Mouse (Mus musculus) megakaryocyte progenitor cell, adult 5-6 weeks (primary cell): ENCODE data around the gene Gm4969. TPM values are rescaled to one million over a fixed set of nuclear protein-coding genes. Genes with fewer than 3 reads are reported as not detected.
"Not testable (repeated sequence)": the region's sequence is repeated elsewhere in the genome, so short reads cannot be mapped to it uniquely, and the experiment has no call there.

Experiments
- ATAC-seq: replicated peaks from 2 replicates; pipeline ENCODE4 v1.8.0; 2016; ENCODE audit warnings: mild to moderate bottlenecking, moderate TSS enrichment, inconsistent platforms; ENCODE audit not compliant: poor library complexity
- total RNA-seq, 2 experiments: library from RNA; stranded (forward) in 1 of 2; stranded (reverse) in 1 of 2; fragments of 157-497, 149-512 nt in 1 of 2; fragments of 200-1000 nt in 1 of 2; gene quantifications; 2 replicates each; pipeline versions ENCODE4 v1.2.3 to v1.2.4; 2015 to 2017

The Gm4969 gene
- 0.24 and 0.57 TPM in 2 replicates for total RNA-seq (2015)
- 0.03 and 0.42 TPM in 2 replicates for total RNA-seq (2017)

DNA sequence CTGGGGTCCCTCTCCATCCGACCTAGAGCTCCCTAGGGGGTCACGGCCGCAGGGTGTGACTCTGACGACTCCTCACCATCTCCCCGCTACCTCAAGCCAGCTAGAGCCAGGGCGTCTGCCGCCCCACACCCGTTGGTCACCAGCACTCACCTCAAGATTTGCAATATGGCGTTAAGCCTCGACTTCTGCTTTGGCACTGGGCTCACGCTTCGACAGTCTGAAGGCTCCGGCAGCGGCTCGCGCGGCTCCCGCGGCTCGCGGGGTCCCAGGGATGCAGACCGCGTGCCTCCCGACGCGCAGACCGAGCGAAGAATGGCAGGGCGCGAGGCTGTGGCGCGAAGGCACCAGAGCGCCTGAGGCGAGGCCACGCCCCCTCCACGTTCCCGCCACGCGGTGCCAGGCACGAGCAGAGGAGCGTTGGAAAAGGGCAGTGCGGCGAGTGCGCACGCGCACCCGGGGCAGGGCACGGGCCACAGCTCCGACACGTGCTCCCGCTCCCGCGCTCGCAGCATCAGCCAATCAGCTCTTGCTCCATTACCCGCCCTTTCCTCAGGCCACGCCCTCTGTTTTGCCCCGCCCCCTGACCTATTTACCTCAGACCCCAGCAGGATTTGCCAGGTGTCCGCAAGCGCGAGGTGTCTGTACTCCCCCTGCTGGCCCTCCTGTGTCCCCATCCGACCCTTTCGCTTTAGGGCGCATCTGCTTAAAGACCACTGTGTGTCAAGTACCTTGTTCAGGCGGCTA lies at the start of gene Gm4969:
TSS of gene Gm4969 (minus strand) at position 341 of the 744 bp plus-strand sequence.
- ATAC-seq = peak; percentile 23

DNA sequence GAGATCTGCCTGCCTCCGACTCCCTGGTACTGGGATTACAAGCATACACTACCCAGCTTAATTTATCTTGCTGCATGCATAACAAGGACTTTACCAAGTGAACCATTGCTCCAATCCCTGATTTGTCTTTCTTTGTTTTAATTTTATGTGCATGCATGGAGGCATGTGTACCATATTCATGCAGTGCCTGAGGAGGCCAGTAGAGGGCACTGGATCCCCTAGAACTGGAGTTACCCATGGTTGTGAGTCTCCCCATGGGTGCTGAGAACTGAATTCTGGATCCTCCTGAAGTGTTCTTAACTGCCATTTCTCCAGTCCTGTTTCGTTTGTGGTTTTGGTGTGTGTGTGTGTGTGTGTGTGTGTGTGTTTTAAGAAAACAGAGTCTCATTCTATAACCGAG lies 48.8 kb upstream of the Gm4969 start:
- ATAC-seq = no peak

DNA sequence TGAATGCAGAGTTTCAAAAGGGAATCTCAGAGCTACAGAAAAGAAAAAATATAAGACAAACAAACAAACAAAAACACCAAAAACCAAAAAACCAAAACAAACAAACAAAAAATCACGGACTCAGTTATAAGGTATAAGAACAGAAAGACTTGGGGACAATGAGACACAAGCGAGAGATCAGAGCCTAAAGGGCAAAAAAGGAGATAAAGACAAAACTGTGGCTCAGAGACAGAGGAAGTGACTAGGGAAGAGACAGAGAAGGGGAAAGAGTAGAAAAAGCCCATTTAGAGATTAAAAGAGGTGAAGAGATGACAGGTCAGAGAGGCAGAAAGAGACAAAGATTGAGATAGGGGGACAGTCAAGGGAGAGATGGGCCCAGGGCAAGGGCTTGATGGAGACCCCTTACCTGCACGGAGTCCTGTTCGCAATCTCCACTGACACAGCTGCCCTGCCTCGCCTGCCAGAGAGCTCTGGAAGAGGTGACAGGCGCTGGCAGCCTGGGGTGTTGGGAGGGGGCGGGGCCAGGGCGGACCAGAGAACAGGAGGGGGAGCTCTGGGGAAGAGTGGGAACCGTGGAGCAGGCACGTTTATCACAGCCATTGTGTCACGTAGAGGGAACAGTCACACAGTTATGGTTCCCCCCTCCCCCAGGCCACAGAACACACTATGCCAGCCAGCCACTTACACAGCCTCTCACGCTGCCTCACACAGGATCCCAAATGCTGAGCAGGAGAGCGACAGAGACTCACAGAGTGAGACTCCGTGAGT lies 47.7 kb upstream of the Gm4969 start, which contains the start of gene Gipr:
TSS of gene Gipr (minus strand) at position 472 of the 768 bp plus-strand sequence.
- peak; percentile 48 for ATAC-seq

DNA sequence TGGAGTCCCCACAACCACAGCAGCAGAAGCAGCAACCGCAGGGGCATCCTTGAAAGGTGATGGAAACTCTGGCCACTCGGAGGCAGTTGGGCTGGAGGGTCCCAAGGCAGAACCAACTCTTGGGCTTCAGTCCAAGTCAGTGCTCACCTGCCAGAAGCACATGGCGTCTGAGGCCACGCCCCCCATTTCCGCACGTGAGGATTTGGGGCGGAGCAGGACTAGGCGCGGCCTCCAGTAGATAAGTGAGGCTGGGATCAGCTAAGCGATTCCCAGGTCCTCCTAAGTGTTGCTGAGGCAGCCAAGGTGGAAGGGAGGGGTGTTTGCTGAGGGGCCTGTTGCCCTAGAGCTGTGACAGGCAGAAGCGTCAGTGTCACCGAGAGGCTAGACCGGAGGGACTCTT lies 46.8 kb upstream of the Gm4969 start:
- peak; percentile 34 for ATAC-seq

DNA sequence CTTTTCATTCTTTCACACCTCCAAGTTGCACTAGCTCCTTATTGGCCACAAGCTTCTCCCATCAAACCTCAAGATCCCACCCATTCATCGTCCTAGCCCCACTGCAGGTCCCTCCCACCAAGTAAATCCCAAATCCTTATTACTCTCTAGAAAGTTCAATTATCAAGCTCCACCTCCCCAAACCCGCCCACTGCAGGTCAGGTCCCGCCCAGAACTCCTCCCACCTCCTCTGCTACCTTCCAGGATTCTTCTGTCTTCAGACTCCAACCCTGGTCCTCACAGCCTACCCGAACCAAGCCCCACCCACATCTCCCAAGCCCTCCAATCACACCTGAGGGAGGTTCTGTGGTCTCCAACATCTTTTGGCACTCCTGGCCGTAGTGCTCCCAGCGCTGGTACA lies 46.0 kb upstream of the Gm4969 start:
- peak; percentile 42 for ATAC-seq

DNA sequence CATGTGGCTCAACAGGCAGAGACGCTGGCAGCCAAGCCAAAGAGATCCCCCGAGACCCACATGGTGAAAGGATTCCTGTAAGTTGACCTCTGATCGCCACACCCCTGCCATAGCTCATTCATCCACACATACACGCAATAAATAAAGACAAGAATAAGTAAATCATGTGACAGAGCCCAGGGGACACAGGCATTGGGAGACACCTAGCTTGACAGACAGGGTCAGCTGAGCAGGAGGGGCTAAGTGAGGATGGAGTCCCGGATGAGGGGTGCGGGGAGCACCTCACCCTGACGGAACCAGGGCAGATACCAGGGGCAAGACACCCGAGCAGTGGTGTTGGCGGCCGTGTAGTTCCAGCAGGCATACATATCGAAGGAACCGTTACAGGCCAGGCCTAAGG lies 45.6 kb upstream of the Gm4969 start:
- no peak for ATAC-seq

DNA sequence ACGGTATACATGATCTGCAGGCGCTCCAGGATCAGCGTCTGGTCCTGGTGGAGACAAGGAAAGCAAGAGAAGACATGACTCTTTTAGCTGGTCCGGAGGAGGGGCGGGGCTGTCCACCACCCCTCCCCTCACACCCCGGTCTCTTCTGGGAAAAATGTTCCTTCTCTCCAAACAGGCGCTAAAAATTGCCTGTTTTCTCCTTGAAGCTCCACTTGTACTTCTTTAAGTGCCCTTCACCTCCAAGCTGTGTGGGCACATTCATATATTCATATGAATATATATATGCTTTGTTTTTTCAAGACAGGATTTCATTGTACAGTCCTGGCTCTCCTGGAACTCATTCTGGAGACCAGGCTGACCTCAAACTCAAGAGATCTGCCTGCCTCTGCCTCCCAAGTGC lies 44.8 kb upstream of the Gm4969 start:
- no peak for ATAC-seq

DNA sequence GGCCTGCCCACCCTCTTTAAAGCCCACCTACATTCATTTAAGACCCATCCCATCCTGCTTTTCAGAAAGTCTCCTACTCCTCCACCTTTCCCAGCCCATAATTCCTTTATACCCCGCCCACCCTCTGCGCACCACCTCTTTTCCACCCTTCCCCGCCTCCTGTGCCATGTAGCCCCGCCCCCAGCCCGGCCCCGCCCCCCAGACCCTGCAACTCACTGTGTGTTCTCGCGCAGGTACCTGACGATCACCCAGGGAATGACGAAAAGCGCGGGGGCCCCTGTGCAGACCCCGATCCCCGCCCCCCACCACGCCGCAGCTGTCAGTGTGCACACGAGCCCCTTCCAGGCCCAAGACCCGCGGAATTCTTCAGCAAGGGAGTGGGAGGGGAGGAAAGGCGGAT lies 41.9 kb upstream of the Gm4969 start:
- peak; percentile 28 for ATAC-seq

DNA sequence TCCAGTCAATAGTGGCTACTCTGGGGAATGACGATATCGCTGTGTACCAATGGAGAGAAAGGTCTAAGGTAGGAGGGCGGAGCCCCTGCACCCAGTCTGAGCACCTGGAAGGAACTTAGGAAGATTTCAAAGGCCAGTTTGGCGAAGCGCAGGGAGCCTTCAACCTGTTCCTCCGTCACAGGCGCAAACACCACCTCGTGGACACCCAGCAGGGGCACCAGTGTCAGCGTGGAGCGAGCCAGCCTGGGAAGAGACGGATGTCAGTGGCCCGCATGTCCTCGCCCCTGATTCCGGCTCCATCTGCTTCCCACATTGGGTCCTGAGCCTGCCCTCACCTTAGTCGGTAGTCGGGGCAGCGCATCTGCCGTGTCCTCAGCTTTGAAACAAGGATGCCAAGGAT lies 41.2 kb upstream of the Gm4969 start:
- ATAC-seq = no peak

DNA sequence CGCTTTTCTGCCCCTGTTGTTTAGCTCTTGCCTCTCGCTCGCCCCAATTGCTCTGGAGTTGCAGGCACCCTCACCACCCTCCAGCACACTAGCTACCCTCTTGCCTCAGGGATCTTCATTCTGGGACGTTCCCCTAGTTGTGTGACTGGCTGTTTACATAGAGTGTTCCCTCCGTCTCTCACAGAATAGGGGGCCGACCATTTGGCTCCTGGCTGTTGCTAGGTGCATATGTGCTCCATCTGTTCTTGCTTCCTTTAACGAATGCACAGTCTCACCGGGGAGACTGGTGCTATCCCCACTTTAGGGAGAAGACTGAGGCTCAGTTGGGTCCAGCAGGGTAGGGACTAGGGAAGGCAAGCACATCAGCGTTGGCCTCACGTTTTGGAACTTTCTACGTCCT lies 40.4 kb upstream of the Gm4969 start:
- ATAC-seq = no peak

DNA sequence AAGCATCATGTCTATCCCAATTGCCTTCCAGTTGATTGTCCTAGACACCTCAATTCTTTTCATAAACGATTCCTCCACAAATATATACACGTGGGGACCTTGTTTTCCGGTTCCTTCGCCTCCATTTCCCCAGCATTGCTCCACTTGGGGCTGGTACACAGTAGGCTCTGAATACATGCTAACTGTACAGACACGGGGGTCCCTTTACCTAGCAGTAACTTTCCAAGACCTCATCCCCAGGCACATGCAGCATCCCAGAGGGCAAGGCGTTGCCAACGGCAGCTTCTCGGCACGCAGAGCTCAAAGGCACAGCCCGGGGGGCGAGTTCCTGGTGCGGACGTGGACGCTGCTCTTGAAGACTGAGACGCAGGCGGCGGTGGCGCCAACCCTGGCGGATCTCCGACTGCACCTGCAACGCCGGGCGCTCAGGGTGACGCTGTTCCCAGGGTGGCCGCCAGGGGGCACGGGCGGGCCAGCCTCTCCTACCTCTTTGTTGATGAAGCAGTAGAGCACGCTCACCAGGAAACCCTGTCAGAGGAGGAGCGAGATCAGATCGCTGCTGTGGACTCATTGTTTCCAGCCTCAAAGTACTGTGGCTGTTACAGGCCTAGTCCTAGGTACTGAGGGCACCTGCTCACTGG lies 39.1 kb upstream of the Gm4969 start:
- ATAC-seq = peak; percentile 96

DNA sequence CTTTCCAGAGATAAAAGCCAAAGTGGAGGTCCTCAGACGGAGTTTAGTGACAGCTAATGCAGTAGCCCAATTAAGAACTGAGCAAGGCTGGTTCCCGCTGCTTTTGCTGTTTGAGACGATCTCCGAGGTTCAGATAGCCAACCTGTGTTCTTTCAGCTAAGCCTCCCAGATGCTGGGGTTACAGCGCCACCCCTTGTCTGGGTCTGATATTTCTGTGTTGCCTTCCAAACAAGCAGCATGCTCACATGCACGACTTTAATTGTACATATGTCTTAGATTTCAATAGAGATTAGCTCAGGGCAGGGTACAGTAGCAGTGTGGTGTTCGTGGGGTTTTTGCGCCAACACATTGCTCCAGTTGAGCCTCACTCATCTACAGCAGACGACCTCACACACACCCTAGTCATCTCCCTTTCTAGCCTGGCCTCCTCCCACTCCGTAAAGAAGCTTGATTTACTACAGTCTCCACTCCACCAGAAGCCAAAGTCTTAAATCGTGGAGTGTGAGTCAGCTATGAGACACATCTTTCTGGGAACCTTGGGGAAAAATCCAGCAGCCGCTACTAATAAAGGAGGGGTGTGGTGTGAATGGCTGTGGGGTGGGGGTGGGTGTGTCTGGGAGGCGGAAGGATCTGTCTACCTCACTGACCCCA lies 37.8 kb upstream of the Gm4969 start:
- no peak for ATAC-seq

DNA sequence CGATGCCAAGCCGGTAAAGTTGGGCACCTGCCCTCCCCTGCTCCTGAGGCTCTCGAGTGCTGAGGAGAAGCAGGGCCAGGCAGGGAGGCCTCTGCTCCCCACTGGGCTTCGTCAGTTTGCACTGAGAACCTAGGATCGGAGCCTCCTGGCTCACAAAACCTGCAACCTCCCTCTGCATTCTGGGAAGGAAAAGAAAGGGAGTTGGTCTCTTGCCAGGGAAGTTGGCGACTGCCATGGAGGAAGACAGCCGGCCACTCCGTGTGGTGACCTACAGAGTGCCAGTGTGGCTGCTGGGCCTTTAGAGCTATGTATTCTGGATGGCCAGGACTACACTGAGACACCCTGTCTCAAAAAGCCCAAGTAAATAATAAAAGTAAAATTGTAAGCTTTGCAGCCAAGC lies 36.6 kb upstream of the Gm4969 start:
- no peak for ATAC-seq

DNA sequence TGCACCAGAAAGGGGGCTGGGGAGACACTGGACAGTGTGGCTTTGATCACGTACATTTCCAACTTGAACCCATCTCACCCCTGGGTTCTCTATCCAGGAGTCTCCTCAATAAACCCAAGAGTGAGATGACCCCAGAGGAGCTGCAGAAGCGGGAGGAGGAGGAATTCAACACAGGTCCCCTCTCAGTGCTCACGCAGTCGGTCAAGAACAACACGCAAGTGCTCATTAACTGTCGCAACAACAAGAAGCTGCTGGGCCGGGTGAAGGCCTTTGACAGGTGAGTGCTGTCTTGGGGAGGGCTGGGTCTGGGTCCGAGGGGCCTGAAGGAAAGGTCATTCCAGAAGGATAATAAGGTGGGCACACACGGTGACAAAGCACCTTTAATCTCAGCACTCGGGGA lies 33.0 kb upstream of the Gm4969 start:
- ATAC-seq = not testable (repeated sequence)

DNA sequence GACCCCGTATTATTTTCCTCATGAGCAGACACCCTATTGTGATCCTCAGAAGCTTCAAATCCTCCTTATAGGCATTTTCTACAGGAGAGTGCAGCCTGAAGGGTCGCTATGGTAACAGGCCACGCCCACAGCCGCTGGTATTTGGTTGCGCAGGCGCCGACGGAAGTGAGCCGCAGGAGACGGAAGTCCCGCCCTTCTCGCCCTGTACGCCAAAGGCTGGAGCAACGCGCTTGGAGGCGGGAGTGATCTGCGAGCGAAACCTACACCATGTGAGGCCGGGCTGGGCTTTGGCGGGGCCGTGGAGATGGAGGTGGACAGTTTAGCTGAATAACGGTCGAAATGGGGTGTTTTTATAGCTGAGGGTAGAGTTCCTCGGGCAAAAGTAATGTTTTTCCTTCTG lies 31.5 kb upstream of the Gm4969 start, which contains the start of gene Snrpd2:
TSS of gene Snrpd2 (plus strand) at position 97 of the 400 bp plus-strand sequence.
- peak; percentile 78 for ATAC-seq

DNA sequence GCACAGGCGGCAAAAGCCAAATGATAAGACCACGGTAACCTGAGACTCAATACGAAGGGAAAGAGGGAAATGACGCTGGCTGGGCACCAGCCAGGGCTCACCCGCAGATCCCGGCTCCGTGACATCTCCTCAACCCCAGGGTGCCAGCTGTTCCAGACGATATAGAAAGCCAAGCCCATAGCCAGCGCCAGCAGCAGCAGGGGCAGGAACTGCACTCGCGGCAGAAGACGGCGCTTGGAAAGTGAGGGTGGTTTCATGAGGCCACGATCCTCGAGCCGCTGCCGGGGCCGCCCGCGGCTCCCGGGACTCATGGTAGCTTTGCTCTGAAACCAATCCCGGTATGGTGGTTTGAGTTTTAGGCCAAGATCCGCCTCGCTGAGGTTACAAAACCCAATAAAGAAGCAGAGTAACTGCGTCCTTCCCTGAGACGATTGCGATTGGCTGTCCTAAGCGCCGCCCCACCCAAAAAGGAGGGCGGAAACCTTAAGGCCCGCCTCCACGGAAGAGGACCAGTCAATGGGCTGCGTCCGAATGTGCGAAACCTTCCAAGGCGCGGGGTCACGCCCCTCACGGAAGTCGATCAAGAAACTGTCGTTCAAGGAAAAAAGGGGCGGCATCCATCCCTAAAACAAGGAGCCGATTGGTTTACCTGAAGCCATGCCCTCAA lies 30.8 kb upstream of the Gm4969 start, which contains the start of gene Qpctl:
TSS of gene Qpctl (minus strand) at position 417 of the 667 bp plus-strand sequence.
- peak; percentile 85 for ATAC-seq

DNA sequence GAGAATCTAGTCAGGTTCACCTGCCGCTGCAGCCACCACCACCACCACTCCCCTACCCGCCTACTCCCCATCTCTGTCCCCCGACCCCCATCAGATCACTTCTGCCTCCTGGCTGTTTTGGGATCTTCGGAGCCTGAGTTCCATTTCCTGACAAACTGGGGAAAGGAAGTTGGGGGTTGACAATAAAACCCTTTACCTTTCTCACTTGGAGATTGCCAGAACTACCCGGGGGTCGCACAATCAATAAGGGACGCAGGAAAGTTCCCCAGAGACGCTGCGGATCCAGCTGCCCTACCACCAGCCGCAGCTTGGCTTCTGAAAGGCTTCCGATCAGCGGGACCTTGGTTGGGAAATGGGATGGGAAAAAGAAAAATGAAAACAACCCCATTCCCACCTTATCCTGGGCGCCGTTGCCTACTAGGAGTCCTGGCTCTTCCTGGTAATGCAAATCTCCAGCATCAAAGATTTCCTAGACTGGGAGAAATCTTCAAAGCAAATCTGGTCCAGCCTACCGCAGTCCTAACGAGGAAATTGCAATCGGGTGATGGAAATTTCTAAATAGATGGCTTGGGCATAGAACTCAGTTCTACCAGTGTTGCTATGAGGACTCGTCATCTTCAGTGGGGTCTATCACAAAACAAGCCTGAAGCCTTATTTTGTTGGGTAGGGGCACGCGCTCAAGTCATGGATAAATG lies 30.2 kb upstream of the Gm4969 start:
- ATAC-seq = no peak

DNA sequence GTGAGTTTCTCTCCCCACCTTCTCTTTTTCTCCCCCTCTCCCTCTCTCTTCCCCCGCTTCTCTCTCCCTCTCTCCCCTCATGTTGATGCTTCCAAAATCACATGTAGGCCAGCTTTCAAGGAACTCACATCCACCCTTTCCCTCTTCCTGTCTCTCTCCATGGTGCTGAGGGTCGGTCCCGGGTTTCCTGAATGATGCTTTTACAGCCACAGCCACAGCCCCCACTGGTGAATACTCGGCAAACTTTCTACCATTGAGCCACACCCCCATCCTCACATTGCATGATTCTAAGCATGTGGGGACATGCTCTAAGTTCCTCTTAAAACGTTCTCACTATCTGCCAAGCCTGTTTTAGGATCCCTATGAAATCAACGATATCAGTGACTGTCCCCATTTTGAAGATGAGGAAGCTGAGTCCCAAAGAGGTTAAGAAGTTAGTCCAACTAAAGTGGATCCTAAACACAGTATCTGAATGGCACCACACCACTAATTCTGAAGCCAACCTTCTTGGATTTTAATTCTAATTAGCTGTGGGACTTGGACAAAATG lies 29.4 kb upstream of the Gm4969 start:
- no peak for ATAC-seq

DNA sequence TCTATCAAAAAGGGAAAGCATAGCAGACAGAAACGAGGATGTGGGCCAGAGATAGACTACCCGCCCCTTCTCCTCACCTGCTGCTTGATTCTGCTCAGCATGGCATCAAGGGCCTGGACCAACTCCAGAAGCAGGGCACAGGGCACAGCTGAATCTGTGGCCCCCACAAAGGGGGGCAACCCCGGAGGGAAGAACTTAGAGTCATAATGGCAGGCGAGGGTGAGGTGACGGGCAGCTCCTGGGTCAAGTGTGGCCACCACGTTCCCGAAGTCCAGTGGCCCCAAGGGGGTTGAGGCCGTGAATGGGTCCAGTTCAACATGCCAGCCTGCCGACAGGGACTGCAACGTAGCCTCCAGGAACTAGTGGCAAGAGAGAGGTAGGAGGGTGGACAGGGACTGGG lies 28.6 kb upstream of the Gm4969 start:
- no peak for ATAC-seq

DNA sequence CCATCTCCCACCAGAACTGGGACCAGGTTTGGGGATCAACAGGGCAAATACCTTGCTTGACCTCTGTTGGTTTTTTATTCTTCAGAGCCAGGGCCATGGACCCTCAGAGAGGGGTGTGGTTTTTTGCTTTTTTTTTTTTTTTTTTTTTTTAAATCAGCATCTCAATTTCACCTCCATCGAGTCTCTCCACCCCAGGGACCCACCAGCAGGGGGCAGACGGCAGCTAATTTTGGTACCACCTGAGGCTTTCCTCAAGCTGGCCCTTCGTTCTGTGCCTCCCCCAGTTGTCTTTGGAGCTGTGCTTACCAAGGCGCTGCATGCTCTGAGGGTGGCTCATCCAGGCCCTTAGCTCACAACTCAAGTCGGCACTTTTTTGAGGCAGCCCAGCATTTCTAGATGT lies 19.2 kb upstream of the Gm4969 start:
- peak; percentile 78 for ATAC-seq
